Mouse (Mus musculus) kidney, adult 2 months (tissue): ENCODE results near the gene Inpp5f.

Experiments used
- CTCF ChIP-seq: fragments of 200-500 bp; conservative IDR thresholded peaks from 2 replicates; pipeline ENCODE4 v1.5.1; 2011; ENCODE audit warnings: low read depth, mild to moderate bottlenecking, control low read depth, low read length, moderate library complexity, mixed read lengths; ENCODE audit not compliant: insufficient read depth, insufficient read length
- POLR2A ChIP-seq: fragments of 200-500 bp; IDR thresholded peaks from one replicate; pipeline ENCODE4 v1.6.1; 2011; ENCODE audit warnings: low read depth, low read length, control low read depth

DNA sequence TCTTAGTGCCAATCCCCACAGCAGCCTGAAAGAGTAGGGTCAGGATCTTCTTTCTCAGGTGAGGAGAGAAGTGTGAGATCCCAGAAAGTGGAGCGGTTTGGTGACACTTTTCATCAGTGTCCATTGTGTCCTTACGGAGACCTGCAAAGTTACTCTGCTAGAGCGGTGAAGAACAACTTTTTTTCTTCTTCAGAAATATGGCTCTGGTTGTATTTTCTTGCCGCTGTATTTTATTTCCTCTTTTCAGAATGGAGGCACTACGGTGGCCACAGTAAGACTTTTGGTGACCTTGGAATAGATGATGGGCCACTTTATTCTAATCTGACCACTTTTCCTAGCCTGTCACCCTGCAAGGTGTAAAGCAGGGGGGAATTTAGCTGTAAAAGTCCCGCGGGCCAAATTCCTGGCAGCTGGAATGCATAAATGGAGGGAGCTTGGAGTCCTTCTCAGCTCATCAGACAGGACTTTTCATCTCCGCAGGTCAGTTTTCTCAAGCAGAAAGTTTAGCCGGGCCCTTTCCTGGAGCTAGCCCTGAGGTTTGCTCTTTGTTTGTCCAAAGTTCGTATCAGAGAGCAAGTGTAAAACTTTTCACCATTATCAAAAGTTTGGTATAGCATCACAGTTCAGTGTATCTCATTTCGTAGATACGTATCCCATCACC, 1.5 kb downstream of the Inpp5f start:
- TF ChIP-seq CTCF, result no peak
- no peak for TF ChIP-seq POLR2A
